Comparison of ENCODE assay signal across 7 mouse cellular contexts in the genomic region with DNA sequence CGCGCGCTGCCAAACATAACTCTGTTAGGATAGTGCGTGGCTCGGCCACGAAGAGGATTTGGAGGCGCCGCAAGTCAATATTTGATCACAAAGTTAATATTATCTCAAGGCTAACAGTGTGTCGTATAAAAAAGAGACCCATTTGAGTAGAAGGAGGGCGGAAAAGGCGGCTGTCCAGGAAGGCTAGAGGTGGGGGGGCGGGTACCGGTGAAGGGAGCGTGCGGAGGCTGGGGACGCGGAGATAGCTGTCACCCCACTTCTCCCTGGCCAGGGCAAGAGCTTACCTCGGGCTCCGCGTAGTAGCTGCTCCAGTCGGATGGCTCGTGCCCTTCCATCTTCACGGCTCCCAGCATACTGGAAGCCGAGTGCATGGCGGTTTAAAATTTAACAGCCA. TPM values are rescaled to one million over a fixed set of nuclear protein-coding genes. Genes with fewer than 3 reads are reported as not detected.
DNase-seq lines count a peak whose midpoint lies in the region; ATAC-seq and TF ChIP-seq lines count a peak whose summit lies in the region.

No protein-coding gene starts in this region.

- WGBS in hindbrain, postnatal 0 days, result 1% methylated on average over 25 of the region's 25 CpGs
- WGBS in lung, postnatal 0 days, result under 1% methylated on average over 25 of the region's 25 CpGs

- in situ Hi-C loops in ES-E14 (cut with MboI; ENCODE audit: low sequenced_read_pairs in 2 of 2, unreplicated experiment in 2 of 2), result loop anchor here (5.0 to 25.0 kb wide), 6 partner anchors 241 to 1833 kb away; a partner anchor contains a TSS

- ATAC-seq in hindbrain, postnatal 0 days, result no peak
- ATAC-seq in lung, postnatal 0 days, result peak; percentile 31

- H3K36me3 ChIP-seq in E14TG2a.4 (ENCODE audit: insufficient read depth, low read length) (no peaks in the 10 kb centered on the region), ES-E14 (ENCODE audit: control insufficient read depth, insufficient read depth, low read length, poor library complexity, severe bottlenecking) (no peaks in the 10 kb centered on the region)
- H3K36me3 ChIP-seq in hindbrain, postnatal 0 days (ENCODE audit: insufficient read depth, low read length), result no peaks in the 10 kb centered on the region
- H3K36me3 ChIP-seq in lung, postnatal 0 days (ENCODE audit: insufficient read depth, low read length), result no peaks in the 10 kb centered on the region

- H3K4me1 ChIP-seq in E14TG2a.4 (replicated peaks; ENCODE audit: low read depth, low read length) (peaks cover 50% of the 10 kb centered on the region), ES-E14 (ENCODE audit: control insufficient read depth in 2 of 2, insufficient read depth in 2 of 2, low read length in 2 of 2, poor library complexity in 1 of 2) (peaks cover 0 to 7% of the 10 kb centered on the region in 2 experiments; a peak in 2 of 4 replicates)
- no peaks in the 10 kb centered on the region for H3K4me1 ChIP-seq in hindbrain, postnatal 0 days (ENCODE audit: insufficient read depth, low read length)
- 0 out of 2 replicates have a peak, but pooled peaks cover 3% of the 10 kb centered on the region for H3K4me1 ChIP-seq in lung, postnatal 0 days (ENCODE audit: insufficient read depth, low read depth, low read length)

- TF ChIP-seq CTCF in E14TG2a.4 (conservative IDR thresholded peaks at IDR 0.05; ENCODE audit: low read length), result no peak
- TF ChIP-seq CTCF in hindbrain, postnatal 0 days (IDR thresholded peaks at IDR 0.05; ENCODE audit: low read depth), result no peak
- TF ChIP-seq CTCF in lung, postnatal 0 days (IDR thresholded peaks at IDR 0.05), result no peak

- H3K9ac ChIP-seq in ES-E14 (ENCODE audit: insufficient read depth, low read depth, low read length, poor library complexity, severe bottlenecking), result no peak overlapping the region
- no peak overlapping the region for H3K9ac ChIP-seq in hindbrain, postnatal 0 days (replicated peaks; ENCODE audit: low read length)
- peak overlapping the region; percentile 59 for H3K9ac ChIP-seq in lung, postnatal 0 days (replicated peaks; ENCODE audit: low read depth)

- H3K27me3 ChIP-seq in E14TG2a.4 (ENCODE audit: insufficient read depth, low read length), result peaks cover 93% of the 10 kb centered on the region
- peaks cover 85% of the 10 kb centered on the region for H3K27me3 ChIP-seq in hindbrain, postnatal 0 days (ENCODE audit: insufficient read depth, low read length)
- H3K27me3 ChIP-seq in lung, postnatal 0 days (replicated peaks; ENCODE audit: insufficient read depth, low read length), result peaks cover 33% of the 10 kb centered on the region

- TF ChIP-seq EP300 in lung, postnatal 0 days (IDR thresholded peaks at IDR 0.05), result no peak

- DNase-seq in ES-E14 (ENCODE audit: low read depth, low spot score), result no peak
- no peak for DNase-seq in hindbrain, postnatal 0 days (ENCODE audit: low spot score)
- DNase-seq in lung, postnatal 0 days (ENCODE audit: low spot score), result no peak
- DNase-seq in spleen, postnatal 4 days (ENCODE audit: low spot score in 2 of 2), result no peak
- DNase-seq in right cerebral cortex, postnatal 36 days (ENCODE audit: low spot score in 2 of 2), result no peak
- DNase-seq in natural killer cell, adult 2 months (ENCODE audit: low spot score in 2 of 2), result no peak

- H3K4me2 ChIP-seq in hindbrain, postnatal 0 days (ENCODE audit: low read depth, low read length), result peak overlapping the region; percentile 40
- H3K4me2 ChIP-seq in lung, postnatal 0 days (replicated peaks; ENCODE audit: low read depth, low read length), result peak overlapping the region; percentile 55

- H3K4me3 ChIP-seq in E14TG2a.4 (replicated peaks; ENCODE audit: low read length) (peak overlapping the region; percentile 41; the same call in 1 of the 2 replicates), ES-E14 (ENCODE audit: insufficient read depth in 1 of 2, low read depth in 1 of 2, low read length in 2 of 2, poor library complexity in 1 of 2, severe bottlenecking in 1 of 2) (peak overlapping the region; percentile 49 to 59; a peak in 3 of 4 replicates)
- H3K4me3 ChIP-seq in hindbrain, postnatal 0 days (ENCODE audit: low read length), result peak overlapping the region; percentile 12; the same call in 1 of the 2 replicates
- peak overlapping the region; percentile 52 for H3K4me3 ChIP-seq in lung, postnatal 0 days (ENCODE audit: low read depth, low read length)

- H3K27ac ChIP-seq in ES-E14 (ENCODE audit: insufficient read depth, low read depth, low read length, poor library complexity, severe bottlenecking), result no peak overlapping the region
- H3K27ac ChIP-seq in hindbrain, postnatal 0 days, result no peak overlapping the region
- peak overlapping the region; percentile 90 for H3K27ac ChIP-seq in lung, postnatal 0 days (ENCODE audit: low read length)

- no peaks in the 10 kb centered on the region for H3K9me3 ChIP-seq in E14TG2a.4 (ENCODE audit: low read length)
- H3K9me3 ChIP-seq in ES-E14 (ENCODE audit: control insufficient read depth, insufficient read depth, low read depth, low read length), result no peaks in the 10 kb centered on the region
- H3K9me3 ChIP-seq in hindbrain, postnatal 0 days (ENCODE audit: low read length), result 0 out of 2 replicates have a peak, but pooled peaks cover 2% of the 10 kb centered on the region
- no peaks in the 10 kb centered on the region for H3K9me3 ChIP-seq in lung, postnatal 0 days (ENCODE audit: low read length)

TF ChIP-seq in ES-E14, 5 proteins besides CTCF, POLR2A, EP300 and RAD21:
- TF ChIP-seq ZC3H11A (IDR thresholded peaks at IDR 0.05; ENCODE audit: borderline replicate concordance, low read depth, low read length), result no peak
- no peak for TF ChIP-seq MAFK (IDR thresholded peaks at IDR 0.05; ENCODE audit: insufficient read depth, low read depth, low read length)
- TF ChIP-seq ZNF384 (IDR thresholded peaks at IDR 0.05; ENCODE audit: low read depth, low read length), result no peak
- TF ChIP-seq CHD2 (IDR thresholded peaks at IDR 0.05; ENCODE audit: low read depth, low read length), result no peak
- TF ChIP-seq HCFC1 (IDR thresholded peaks at IDR 0.05; ENCODE audit: borderline replicate concordance, insufficient read depth, low read length), result no peak

RNA-seq across cellular contexts. Expression of a gene that starts 1.2 kb away (rescaled TPM):
- total RNA-seq in ES-E14 (2012; rRNA removed), result 0.11 and 1.5 TPM in 2 replicates
- total RNA-seq in hindbrain, postnatal 0 days (2014; rRNA removed), result 5.4 and 7.5 TPM in 2 replicates
- 0.38 and 0.58 TPM in 2 replicates for polyA plus RNA-seq in hindbrain, postnatal 0 days (2015; fragmentation: Nextera tagmentation; extraction: Ambion mirVana)
- polyA plus RNA-seq in lung, postnatal 0 days (2015; fragmentation: Nextera tagmentation; extraction: Ambion mirVana), result 37.0 and 37.7 TPM in 2 replicates
